Mouse (Mus musculus): ENCODE results near the gene Sema7a. TPM values are rescaled to one million over a fixed set of nuclear protein-coding genes. Genes with fewer than 3 reads are reported as not detected.

Gene Sema7a
- polyA plus RNA-seq (2014; fragmentation: Nextera tagmentation; extraction: Ambion mirVana), result 1.0 and 1.1 TPM in 2 replicates

GRCm38 (mm10) chr9:57939431-57940348 is at the start of gene Sema7a:
Gene Sema7a, plus strand, starts transcription at chr9:57940112.
- H3K4me3 ChIP-seq (ENCODE audit: low read depth, low read length), result peak within 1 kb of the TSS; percentile 71
- H3K4me2 ChIP-seq (replicated peaks; ENCODE audit: low read depth, low read length), result peak within 1 kb of the TSS; percentile 97
- H3K27ac ChIP-seq (ENCODE audit: low read length), result no peak within 1 kb of the TSS
- peaks cover 6% of the 10 kb centered on the region; the same call in 1 of the 2 replicates for H3K4me1 ChIP-seq (ENCODE audit: control insufficient read depth, insufficient read depth, low read length)
- H3K9ac ChIP-seq (replicated peaks; ENCODE audit: low read depth, low read length), result peak within 1 kb of the TSS; percentile 39
- H3K9me3 ChIP-seq (ENCODE audit: control insufficient read depth, low read depth, low read length), result no peaks in the 10 kb centered on the region
- H3K36me3 ChIP-seq (ENCODE audit: control insufficient read depth, insufficient read depth, low read length), result no peaks in the 10 kb centered on the region
- 3% methylated on average over 50 of the region's 60 CpGs for whole genome bisulfite sequencing
- H3K27me3 ChIP-seq (ENCODE audit: control insufficient read depth, insufficient read depth, low read length), result peaks cover 20% of the 10 kb centered on the region
- peak; percentile 73 for ATAC-seq (ENCODE audit: insufficient number of reproducible peaks, insufficient read depth, low FRiP score, low read depth)

- Histone ChIP-seq H3K4me3 (ENCODE audit: low read depth, low read length) (no peak overlapping the region), H3K4me2 (replicated peaks; ENCODE audit: low read depth, low read length) (no peak overlapping the region), H3K9me3 (ENCODE audit: control insufficient read depth, low read depth, low read length) (no peaks in the 10 kb centered on the region), H3K4me1 (ENCODE audit: control insufficient read depth, insufficient read depth, low read length) (no peaks in the 10 kb centered on the region), H3K36me3 (ENCODE audit: control insufficient read depth, insufficient read depth, low read length) (no peaks in the 10 kb centered on the region), H3K27ac (ENCODE audit: low read length) (no peak overlapping the region), H3K27me3 (ENCODE audit: control insufficient read depth, insufficient read depth, low read length) (no peaks in the 10 kb centered on the region), H3K9ac (replicated peaks; ENCODE audit: low read depth, low read length) (no peak overlapping the region)
- WGBS, result 36% methylated on average over 10 of the region's 10 CpGs
- ATAC-seq (ENCODE audit: insufficient number of reproducible peaks, insufficient read depth, low FRiP score, low read depth), result no peak
These were observed 39.4 kb upstream of the Sema7a start for GRCm38 (mm10) chr9:57900478-57900877.

GRCm38 (mm10) chr9:57901197-57901596 is 38.7 kb upstream of the Sema7a start:
- H3K9me3 ChIP-seq (ENCODE audit: control insufficient read depth, low read depth, low read length), result no peaks in the 10 kb centered on the region
- H3K27ac ChIP-seq (ENCODE audit: low read length), result no peak overlapping the region
- ATAC-seq (ENCODE audit: insufficient number of reproducible peaks, insufficient read depth, low FRiP score, low read depth), result no peak
- no peaks in the 10 kb centered on the region for H3K36me3 ChIP-seq (ENCODE audit: control insufficient read depth, insufficient read depth, low read length)
- no peaks in the 10 kb centered on the region for H3K4me1 ChIP-seq (ENCODE audit: control insufficient read depth, insufficient read depth, low read length)
- no peaks in the 10 kb centered on the region for H3K27me3 ChIP-seq (ENCODE audit: control insufficient read depth, insufficient read depth, low read length)
- no peak overlapping the region for H3K4me2 ChIP-seq (replicated peaks; ENCODE audit: low read depth, low read length)
- 33% methylated on average over 9 of the region's 9 CpGs for WGBS
- H3K9ac ChIP-seq (replicated peaks; ENCODE audit: low read depth, low read length), result no peak overlapping the region
- H3K4me3 ChIP-seq (ENCODE audit: low read depth, low read length), result no peak overlapping the region

GRCm38 (mm10) chr9:57901601-57902000 is 38.3 kb upstream of the Sema7a start:
- H3K27me3 ChIP-seq (ENCODE audit: control insufficient read depth, insufficient read depth, low read length), result no peaks in the 10 kb centered on the region
- no peak overlapping the region for H3K4me3 ChIP-seq (ENCODE audit: low read depth, low read length)
- no peak for ATAC-seq (ENCODE audit: insufficient number of reproducible peaks, insufficient read depth, low FRiP score, low read depth)
- H3K27ac ChIP-seq (ENCODE audit: low read length), result no peak overlapping the region
- H3K36me3 ChIP-seq (ENCODE audit: control insufficient read depth, insufficient read depth, low read length), result no peaks in the 10 kb centered on the region
- 86% methylated on average over 3 of the region's 3 CpGs for WGBS
- H3K4me2 ChIP-seq (replicated peaks; ENCODE audit: low read depth, low read length), result no peak overlapping the region
- H3K4me1 ChIP-seq (ENCODE audit: control insufficient read depth, insufficient read depth, low read length), result no peaks in the 10 kb centered on the region
- H3K9ac ChIP-seq (replicated peaks; ENCODE audit: low read depth, low read length), result no peak overlapping the region
- H3K9me3 ChIP-seq (ENCODE audit: control insufficient read depth, low read depth, low read length), result no peaks in the 10 kb centered on the region

GRCm38 (mm10) chr9:57902132-57902531 is 37.8 kb upstream of the Sema7a start:
- H3K4me3 ChIP-seq (ENCODE audit: low read depth, low read length), result no peak overlapping the region
- H3K9me3 ChIP-seq (ENCODE audit: control insufficient read depth, low read depth, low read length), result no peaks in the 10 kb centered on the region
- H3K4me2 ChIP-seq (replicated peaks; ENCODE audit: low read depth, low read length), result no peak overlapping the region
- no peak for ATAC-seq (ENCODE audit: insufficient number of reproducible peaks, insufficient read depth, low FRiP score, low read depth)
- H3K36me3 ChIP-seq (ENCODE audit: control insufficient read depth, insufficient read depth, low read length), result no peaks in the 10 kb centered on the region
- H3K27ac ChIP-seq (ENCODE audit: low read length), result no peak overlapping the region
- H3K27me3 ChIP-seq (ENCODE audit: control insufficient read depth, insufficient read depth, low read length), result no peaks in the 10 kb centered on the region
- H3K9ac ChIP-seq (replicated peaks; ENCODE audit: low read depth, low read length), result no peak overlapping the region
- no peaks in the 10 kb centered on the region for H3K4me1 ChIP-seq (ENCODE audit: control insufficient read depth, insufficient read depth, low read length)
- 81% methylated on average over 4 of the region's 4 CpGs for WGBS

GRCm38 (mm10) chr9:57903589-57904249 is 36.2 kb upstream of the Sema7a start:
- H3K4me1 ChIP-seq (ENCODE audit: control insufficient read depth, insufficient read depth, low read length), result no peaks in the 10 kb centered on the region
- no peaks in the 10 kb centered on the region for H3K27me3 ChIP-seq (ENCODE audit: control insufficient read depth, insufficient read depth, low read length)
- no peaks in the 10 kb centered on the region for H3K36me3 ChIP-seq (ENCODE audit: control insufficient read depth, insufficient read depth, low read length)
- no peak for ATAC-seq (ENCODE audit: insufficient number of reproducible peaks, insufficient read depth, low FRiP score, low read depth)
- 69% methylated on average over 8 of the region's 8 CpGs for WGBS
- no peak overlapping the region for H3K27ac ChIP-seq (ENCODE audit: low read length)
- H3K4me3 ChIP-seq (ENCODE audit: low read depth, low read length), result no peak overlapping the region
- no peak overlapping the region for H3K4me2 ChIP-seq (replicated peaks; ENCODE audit: low read depth, low read length)
- no peak overlapping the region for H3K9ac ChIP-seq (replicated peaks; ENCODE audit: low read depth, low read length)
- no peaks in the 10 kb centered on the region for H3K9me3 ChIP-seq (ENCODE audit: control insufficient read depth, low read depth, low read length)

- no peak overlapping the region for H3K27ac ChIP-seq (ENCODE audit: low read length)
- ATAC-seq (ENCODE audit: insufficient number of reproducible peaks, insufficient read depth, low FRiP score, low read depth), result no peak
- H3K36me3 ChIP-seq (ENCODE audit: control insufficient read depth, insufficient read depth, low read length), result no peaks in the 10 kb centered on the region
- no peak overlapping the region for H3K4me3 ChIP-seq (ENCODE audit: low read depth, low read length)
- no peaks in the 10 kb centered on the region for H3K4me1 ChIP-seq (ENCODE audit: control insufficient read depth, insufficient read depth, low read length)
- H3K9me3 ChIP-seq (ENCODE audit: control insufficient read depth, low read depth, low read length), result no peaks in the 10 kb centered on the region
- no peaks in the 10 kb centered on the region for H3K27me3 ChIP-seq (ENCODE audit: control insufficient read depth, insufficient read depth, low read length)
- no peak overlapping the region for H3K4me2 ChIP-seq (replicated peaks; ENCODE audit: low read depth, low read length)
- H3K9ac ChIP-seq (replicated peaks; ENCODE audit: low read depth, low read length), result no peak overlapping the region
- 84% methylated on average over 5 of the region's 5 CpGs for WGBS
These were observed 35.7 kb upstream of the Sema7a start for GRCm38 (mm10) chr9:57904250-57904644.

- Histone ChIP-seq H3K9ac (replicated peaks; ENCODE audit: low read depth, low read length) (no peak overlapping the region), H3K4me1 (ENCODE audit: control insufficient read depth, insufficient read depth, low read length) (peaks cover 7% of the 10 kb centered on the region; the same call in 1 of the 2 replicates), H3K9me3 (ENCODE audit: control insufficient read depth, low read depth, low read length) (no peaks in the 10 kb centered on the region), H3K27ac (ENCODE audit: low read length) (no peak overlapping the region), H3K4me3 (ENCODE audit: low read depth, low read length) (no peak overlapping the region), H3K27me3 (ENCODE audit: control insufficient read depth, insufficient read depth, low read length) (no peaks in the 10 kb centered on the region), H3K36me3 (ENCODE audit: control insufficient read depth, insufficient read depth, low read length) (no peaks in the 10 kb centered on the region), H3K4me2 (replicated peaks; ENCODE audit: low read depth, low read length) (no peak overlapping the region)
- WGBS, result 77% methylated on average over 6 of the region's 6 CpGs
- ATAC-seq (ENCODE audit: insufficient number of reproducible peaks, insufficient read depth, low FRiP score, low read depth), result no peak
These were observed 32.7 kb upstream of the Sema7a start for GRCm38 (mm10) chr9:57907206-57907605.
